12 mouse cellular contexts compared by ENCODE assay signal in the genomic region with DNA sequence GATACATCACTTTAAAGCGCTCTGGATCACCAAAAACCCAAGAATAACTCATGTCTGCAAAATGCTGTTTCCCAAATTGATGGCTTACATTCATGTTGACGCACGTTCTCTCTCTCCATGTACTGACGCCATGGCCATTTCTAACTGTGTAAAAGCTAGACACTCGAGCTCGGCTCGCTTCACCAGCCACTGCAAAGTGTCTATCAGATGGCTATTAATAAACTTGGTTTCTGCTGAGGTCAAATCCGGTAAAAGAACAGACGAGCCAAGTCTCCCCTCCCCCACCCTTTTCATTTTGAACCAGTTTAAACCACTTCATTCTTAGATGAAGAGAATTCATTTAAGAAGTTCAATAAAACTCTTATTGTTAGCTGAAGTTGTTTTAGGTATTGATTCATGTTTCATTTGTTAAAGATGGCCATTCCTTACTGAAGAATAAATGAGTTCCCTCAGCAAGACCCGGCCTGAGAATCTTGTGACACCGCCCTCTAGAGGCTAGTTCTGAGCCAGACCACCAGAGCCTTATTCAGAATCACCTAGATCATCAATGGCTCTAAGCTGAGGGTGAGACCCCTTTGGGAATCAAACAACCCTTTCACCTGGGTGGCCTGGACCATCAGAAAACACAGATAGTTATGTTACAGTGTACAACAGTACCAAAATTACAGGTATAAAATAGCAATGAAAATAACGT. TPM values are rescaled to one million over a fixed set of nuclear protein-coding genes. Genes with fewer than 3 reads are reported as not detected.
DNase-seq lines count a peak whose midpoint lies in the region; ATAC-seq and TF ChIP-seq lines count a peak whose summit lies in the region.
"Had no signal": no experiment of that assay in that cellular context is flagged by ENCODE, and none has a peak within 500 bp of the region (broad histone marks: within the 10 kb centered on the region; RNA-seq: fewer than 3 reads in every experiment).

No protein-coding gene starts in this region.

- no peak overlapping the region for H3K4me2 ChIP-seq in liver, embryonic 14.5 days (ENCODE audit: low read depth)
- H3K4me2 ChIP-seq in liver, embryonic 11.5 days, result no peak overlapping the region
- H3K4me2 ChIP-seq: limb, embryonic 15.5 days; neural tube, embryonic 12.5 days; stomach, embryonic 15.5 days had no signal

- H3K4me1 ChIP-seq in liver, embryonic 14.5 days (replicated peaks; ENCODE audit: control insufficient read depth in 2 of 2, insufficient read depth in 2 of 2, low read length in 1 of 2), result no peaks in the 10 kb centered on the region
- H3K4me1 ChIP-seq in liver, embryonic 11.5 days (replicated peaks; ENCODE audit: control insufficient read depth, insufficient read depth, low read length), result no peaks in the 10 kb centered on the region
- H3K4me1 ChIP-seq in bone marrow, adult 2 months (ENCODE audit: control insufficient read depth, insufficient read depth, low read length), result no peaks in the 10 kb centered on the region

- no peaks in the 10 kb centered on the region for H3K27me3 ChIP-seq in liver, embryonic 14.5 days (ENCODE audit: control insufficient read depth, insufficient read depth, low read length)
- H3K27me3 ChIP-seq in liver, embryonic 11.5 days (replicated peaks; ENCODE audit: control insufficient read depth, insufficient read depth, low read length), result no peaks in the 10 kb centered on the region
- H3K27me3 ChIP-seq: limb, embryonic 15.5 days; neural tube, embryonic 12.5 days; stomach, embryonic 15.5 days had no signal

- no peaks in the 10 kb centered on the region for H3K9me3 ChIP-seq in liver, embryonic 14.5 days (ENCODE audit: control insufficient read depth, low read length)
- H3K9me3 ChIP-seq in liver, embryonic 11.5 days (ENCODE audit: control insufficient read depth, low read length), result no peaks in the 10 kb centered on the region
- H3K9me3 ChIP-seq: limb, embryonic 15.5 days; neural tube, embryonic 12.5 days; stomach, embryonic 15.5 days had no signal

- H3K4me3 ChIP-seq in liver, embryonic 14.5 days (ENCODE audit: insufficient read depth in 1 of 2, low read depth in 2 of 2, low read length in 2 of 2), result no peak overlapping the region
- H3K4me3 ChIP-seq in liver, embryonic 11.5 days (ENCODE audit: low read depth, low read length), result no peak overlapping the region
- H3K4me3 ChIP-seq in bone marrow, adult 2 months (replicated peaks; ENCODE audit: control insufficient read depth, low read depth, low read length), result no peak overlapping the region
- H3K4me3 ChIP-seq: limb, embryonic 15.5 days; neural tube, embryonic 12.5 days; stomach, embryonic 15.5 days had no signal

- no peak for TF ChIP-seq POLR2A in bone marrow, adult 2 months (IDR thresholded peaks at IDR 0.05; ENCODE audit: borderline replicate concordance, control insufficient read depth, low read depth, low read length)

- TF ChIP-seq CTCF in liver, embryonic 14.5 days (IDR thresholded peaks at IDR 0.05; ENCODE audit: low read depth), result peak; percentile 35
- peak; percentile 36; the same call in 1 of the 2 replicates for TF ChIP-seq CTCF in bone marrow, adult 2 months (IDR thresholded peaks at IDR 0.05; ENCODE audit: control insufficient read depth, insufficient read depth, low read length)

- peak; percentile 51 to 64 for DNase-seq in cerebellum, postnatal 10 days
- DNase-seq in cerebellum, postnatal 36 days, result no peak
- no peak for DNase-seq in liver, embryonic 14.5 days (ENCODE audit: low read depth in 3 of 3, low spot score in 3 of 3)
- no peak for DNase-seq in liver, embryonic 11.5 days (ENCODE audit: low spot score)
- peak; percentile 64 for DNase-seq in lung, postnatal 36 days
- no peak for DNase-seq in urinary bladder, postnatal 14 days (ENCODE audit: low spot score)
- no peak for DNase-seq in ovary, postnatal 14 days (ENCODE audit: low spot score)

- no peak for TF ChIP-seq EP300 in liver, embryonic 14.5 days (IDR thresholded peaks at IDR 0.05; ENCODE audit: low read depth)

- H3K36me3 ChIP-seq in liver, embryonic 14.5 days (replicated peaks; ENCODE audit: control insufficient read depth, insufficient read depth, low read depth), result no peaks in the 10 kb centered on the region
- H3K36me3 ChIP-seq in liver, embryonic 11.5 days (ENCODE audit: control insufficient read depth, insufficient read depth, low read length), result no peaks in the 10 kb centered on the region
- H3K36me3 ChIP-seq: limb, embryonic 15.5 days; neural tube, embryonic 12.5 days; stomach, embryonic 15.5 days had no signal

- ATAC-seq in liver, embryonic 14.5 days (ENCODE audit: insufficient read depth), result no peak
- no peak for ATAC-seq in liver, embryonic 11.5 days (replicated peaks; ENCODE audit: low FRiP score)
- ATAC-seq: forebrain, embryonic 14.5 days had no signal

- no peak overlapping the region for H3K27ac ChIP-seq in liver, embryonic 14.5 days
- H3K27ac ChIP-seq in liver, embryonic 11.5 days (ENCODE audit: low read depth, low read length), result no peak overlapping the region
- no peak overlapping the region for H3K27ac ChIP-seq in bone marrow, adult 2 months (ENCODE audit: control insufficient read depth, insufficient read depth, low read depth, low read length, poor library complexity)
- H3K27ac ChIP-seq: limb, embryonic 15.5 days; neural tube, embryonic 12.5 days; stomach, embryonic 15.5 days had no signal

- 55% methylated on average over 12 of the region's 12 CpGs for WGBS in liver, embryonic 14.5 days (ENCODE audit: insufficient replicate concordance)
- WGBS in liver, embryonic 11.5 days, result 66% methylated on average over 12 of the region's 12 CpGs
- 61% methylated on average over 12 of the region's 12 CpGs for WGBS in bone marrow, adult 2 months

- no peak overlapping the region for H3K9ac ChIP-seq in liver, embryonic 14.5 days (replicated peaks)
- no peak overlapping the region for H3K9ac ChIP-seq in liver, embryonic 11.5 days (ENCODE audit: low read depth, low read length)
- H3K9ac ChIP-seq: limb, embryonic 15.5 days; neural tube, embryonic 12.5 days; stomach, embryonic 15.5 days had no signal

RNA-seq across cellular contexts. Expression of gene Ntsr2, which starts 14.0 kb away (rescaled TPM):
- polyA plus RNA-seq in liver, embryonic 14.5 days (2012; rRNA removed), result not detected in 2 replicates
- not detected in 2 replicates for polyA plus RNA-seq in liver, embryonic 14.5 days (2014; fragmentation: Nextera tagmentation; extraction: Ambion mirVana)
- polyA plus RNA-seq in liver, embryonic 11.5 days (2014; fragmentation: Nextera tagmentation; extraction: Ambion mirVana), result not detected in 2 replicates
- not detected in 2 replicates for polyA plus RNA-seq in bone marrow, adult 2 months (2011; ENCODE audit: insufficient read depth, insufficient read length, low replicate concordance, missing spikeins)
- polyA plus RNA-seq: limb, embryonic 15.5 days had no signal

RNA-seq across cellular contexts. Expression of gene Lpin1, which starts 28.5 kb away (rescaled TPM):
- polyA plus RNA-seq in liver, embryonic 14.5 days (2012; rRNA removed), result 5.5 and 5.8 TPM in 2 replicates
- polyA plus RNA-seq in liver, embryonic 14.5 days (2014; fragmentation: Nextera tagmentation; extraction: Ambion mirVana), result 4.8 and 6.2 TPM in 2 replicates
- 9.6 and 10.4 TPM in 2 replicates for polyA plus RNA-seq in liver, embryonic 11.5 days (2014; fragmentation: Nextera tagmentation; extraction: Ambion mirVana)
- 6.9 and 14.8 TPM in 2 replicates for polyA plus RNA-seq in bone marrow, adult 2 months (2011; ENCODE audit: insufficient read depth, insufficient read length, low replicate concordance, missing spikeins)

Comparison
In these comparisons a context has a peak if more than half of its experiments do, and no peak if none do; other contexts are left out.
1. DNase-seq: peak in cerebellum, postnatal 10 days (2 of 2) and lung, postnatal 36 days (single experiment); none in cerebellum, postnatal 36 days (0 of 2), liver, embryonic 14.5 days (0 of 3), liver, embryonic 11.5 days (single experiment), urinary bladder, postnatal 14 days (single experiment) and ovary, postnatal 14 days (single experiment).